Mouse (Mus musculus): ENCODE measurements around the gene Wipf1. TPM values are rescaled to one million over a fixed set of nuclear protein-coding genes. Genes with fewer than 3 reads are reported as not detected.

Gene Wipf1
- 186 TPM for total RNA-seq (2023)

DNA sequence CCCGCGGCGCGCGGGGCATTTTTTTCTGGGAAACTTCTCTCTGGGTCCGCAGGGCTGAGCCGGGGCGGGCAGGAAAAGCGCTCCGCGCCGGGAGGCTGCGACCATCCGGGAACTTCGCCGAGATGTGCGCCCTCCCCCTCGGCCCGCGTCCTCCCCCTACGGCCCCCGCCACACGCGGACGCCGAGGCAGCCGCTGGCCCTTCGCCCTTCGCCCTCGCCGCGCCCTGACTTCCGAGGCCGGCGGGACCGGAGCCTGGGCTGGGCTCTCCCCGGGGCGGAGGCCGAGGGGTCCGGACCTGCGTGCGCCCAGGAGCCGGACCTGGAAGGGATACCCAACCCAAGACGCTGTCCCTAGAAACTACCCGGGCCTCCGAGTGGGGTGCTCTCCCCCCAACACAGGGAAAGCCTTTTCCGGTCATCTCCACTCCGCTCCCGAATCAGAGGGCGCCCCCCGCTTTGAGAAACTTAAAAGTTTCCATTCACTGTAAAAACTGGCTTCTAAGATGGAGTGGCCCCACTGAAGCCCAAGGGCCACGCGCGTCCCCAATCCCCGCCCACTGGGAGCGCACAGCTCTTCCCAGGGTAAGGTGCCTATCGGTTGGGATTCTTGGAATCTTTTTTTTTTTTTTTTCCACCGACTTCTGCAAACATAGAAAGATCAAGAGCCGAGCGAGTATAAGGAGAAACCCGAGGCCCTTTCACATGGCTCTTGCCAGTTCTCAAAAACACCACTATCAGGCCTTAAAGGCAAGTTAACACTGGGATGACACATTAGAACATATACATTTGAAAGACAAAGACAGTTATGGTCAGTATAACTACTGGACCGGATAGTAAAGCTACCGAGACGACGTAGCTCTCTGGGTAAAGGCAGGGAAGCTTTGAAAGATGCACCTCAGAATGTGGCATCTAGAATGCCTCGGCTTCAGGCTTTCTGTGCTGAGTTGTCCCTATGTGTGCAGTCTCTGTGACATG is at the start of gene Wipf1:
Gene Wipf1 (minus strand): TSS at position 379 of the 975 bp plus-strand sequence.

GRCm38 (mm10) chr2:73386356-73387046 is 143.0 kb downstream of the Wipf1 start, which contains the start of gene Gpr155:
Gene Gpr155, minus strand, starts transcription at chr2:73386572.

Other genes starting within 250 kb of the Wipf1 start
- 3.0 TPM for gene Scrn3, start 217.1 kb downstream of the Wipf1 start, total RNA-seq (2023)
- gene Cir1, start 217.0 kb downstream of the Wipf1 start, total RNA-seq (2023): 25.4 TPM
- 11.6 TPM for gene Gpr155, start 143.2 kb downstream of the Wipf1 start, total RNA-seq (2023)
- gene Chrna1, start 50.6 kb upstream of the Wipf1 start, total RNA-seq (2023): not detected
- not detected for gene Chn1, start 245.6 kb upstream of the Wipf1 start, total RNA-seq (2023)